In genomic region chr12:76405971-76406370, GRCm38 (mm10) we compare ENCODE assay signal across 8 mouse cellular contexts. TPM values are rescaled to one million over a fixed set of nuclear protein-coding genes. Genes with fewer than 3 reads are reported as not detected.
DNase-seq lines count a peak whose midpoint lies in the region; ATAC-seq and TF ChIP-seq lines count a peak whose summit lies in the region.

No protein-coding gene starts in this region.

- no peaks in the 10 kb centered on the region for H3K9me3 ChIP-seq in kidney, embryonic 15.5 days (replicated peaks)
- no peaks in the 10 kb centered on the region for H3K9me3 ChIP-seq in limb, embryonic 11.5 days (ENCODE audit: control insufficient read depth, low read length)

- no peak for DNase-seq in kidney, adult 8-10 months
- DNase-seq in brain, embryonic 14.5 days (ENCODE audit: low read depth), result peak; percentile 27
- DNase-seq in forelimb bud, embryonic 11.5 days (ENCODE audit: low read depth, low spot score), result peak; percentile 16
- DNase-seq in limb, embryonic 11.5 days (ENCODE audit: low spot score), result peak; percentile 69
- DNase-seq in gastrocnemius, adult 18-20 months (ENCODE audit: low spot score), result no peak

- no peaks in the 10 kb centered on the region for H3K36me3 ChIP-seq in kidney, embryonic 15.5 days
- H3K36me3 ChIP-seq in limb, embryonic 11.5 days (ENCODE audit: control insufficient read depth, insufficient read depth, low read length), result no peaks in the 10 kb centered on the region

- H3K9ac ChIP-seq in kidney, embryonic 15.5 days, result no peak overlapping the region
- no peak overlapping the region for H3K9ac ChIP-seq in limb, embryonic 11.5 days (ENCODE audit: low read length)

- peak overlapping the region; percentile 78 for H3K4me3 ChIP-seq in kidney, embryonic 15.5 days (replicated peaks)
- H3K4me3 ChIP-seq in limb, embryonic 11.5 days (ENCODE audit: low read depth, low read length), result peak overlapping the region; percentile 68
- peak overlapping the region; percentile 83 for H3K4me3 ChIP-seq in olfactory bulb, adult 2 months (ENCODE audit: insufficient read depth, low read depth, low read length)

- 3% methylated on average over 23 of the region's 23 CpGs for WGBS in kidney, embryonic 15.5 days
- 4% methylated on average over 23 of the region's 23 CpGs for WGBS in limb, embryonic 11.5 days
- WGBS in olfactory bulb, adult 2 months, result 14% methylated on average over 23 of the region's 23 CpGs

- TF ChIP-seq POLR2A in brain, embryonic 14.5 days (IDR thresholded peaks at IDR 0.05; ENCODE audit: borderline replicate concordance, extremely low read depth, insufficient read depth, insufficient read length, poor library complexity, severe bottlenecking), result no peak
- TF ChIP-seq POLR2A in olfactory bulb, adult 2 months (IDR thresholded peaks at IDR 0.05; ENCODE audit: insufficient read depth, low read depth, low read length), result no peak

- no peak overlapping the region for H3K27ac ChIP-seq in kidney, embryonic 15.5 days
- no peak overlapping the region for H3K27ac ChIP-seq in limb, embryonic 11.5 days (replicated peaks; ENCODE audit: low read depth, low read length)
- no peak overlapping the region for H3K27ac ChIP-seq in olfactory bulb, adult 2 months (ENCODE audit: insufficient read depth, low read depth, low read length)

- no peak for ATAC-seq in kidney, embryonic 15.5 days (replicated peaks; ENCODE audit: low FRiP score)
- no peak for ATAC-seq in limb, embryonic 11.5 days (ENCODE audit: insufficient number of reproducible peaks, low FRiP score, low TSS enrichment, low read depth)
- ATAC-seq in granulocyte monocyte progenitor cell, adult 5-6 weeks (replicated peaks; ENCODE audit: poor library complexity, severe bottlenecking), result no peak

- H3K4me2 ChIP-seq in kidney, embryonic 15.5 days, result peak overlapping the region; percentile 94
- peak overlapping the region; percentile 60; the same call in 1 of the 2 replicates for H3K4me2 ChIP-seq in limb, embryonic 11.5 days (ENCODE audit: low read depth, severe bottlenecking)

- peaks cover 41% of the 10 kb centered on the region for H3K27me3 ChIP-seq in kidney, embryonic 15.5 days
- H3K27me3 ChIP-seq in limb, embryonic 11.5 days (ENCODE audit: control insufficient read depth, insufficient read depth, low read length), result peaks cover 22% of the 10 kb centered on the region

- no peak for TF ChIP-seq CTCF in brain, embryonic 14.5 days (IDR thresholded peaks at IDR 0.05; ENCODE audit: borderline replicate concordance, extremely low read depth, insufficient read depth, insufficient read length)
- no peak for TF ChIP-seq CTCF in olfactory bulb, adult 2 months (IDR thresholded peaks at IDR 0.05; ENCODE audit: insufficient read depth, low read depth, low read length)

- H3K4me1 ChIP-seq in kidney, embryonic 15.5 days, result peaks cover 26% of the 10 kb centered on the region
- peaks cover 4% of the 10 kb centered on the region; the same call in 1 of the 2 replicates for H3K4me1 ChIP-seq in limb, embryonic 11.5 days (ENCODE audit: control insufficient read depth, insufficient read depth, low read length)
- peaks cover 20% of the 10 kb centered on the region for H3K4me1 ChIP-seq in olfactory bulb, adult 2 months (ENCODE audit: control insufficient read depth, insufficient read depth, low read length)

RNA-seq across cellular contexts. Expression of gene Hspa2, which starts 2.0 kb away (rescaled TPM):
- polyA plus RNA-seq in kidney, embryonic 15.5 days (2015; fragmentation: Nextera tagmentation; extraction: Ambion mirVana), result 9.3 and 10.3 TPM in 2 replicates
- 3.9 and 5.4 TPM in 2 replicates for polyA plus RNA-seq in brain, embryonic 14.5 days (2012; rRNA removed)
- 5.3 and 5.7 TPM in 2 replicates for polyA plus RNA-seq in limb, embryonic 11.5 days (2014; fragmentation: Nextera tagmentation; extraction: Ambion mirVana)
- polyA plus RNA-seq in olfactory bulb, adult 2 months (2012; ENCODE audit: insufficient read depth, insufficient read length, low replicate concordance, missing spikeins), result not detected in 2 replicates
- total RNA-seq in granulocyte monocyte progenitor cell, adult 5-6 weeks (2014; fragmentation: Nextera tagmentation), result 1.9 and 7.3 TPM in 2 replicates
- 18.9 and 19.4 TPM in 2 replicates for total RNA-seq in granulocyte monocyte progenitor cell, adult 5-6 weeks (2017)
- 1 to 10 TPM; 7.1 to 9.7 TPM for total RNA-seq in gastrocnemius, adult 18-20 months (2021)

RNA-seq across cellular contexts. Expression of gene Ppp1r36, which starts 11.4 kb away (rescaled TPM):
- 3.1 and 4.3 TPM in 2 replicates for polyA plus RNA-seq in kidney, embryonic 15.5 days (2015; fragmentation: Nextera tagmentation; extraction: Ambion mirVana)
- polyA plus RNA-seq in brain, embryonic 14.5 days (2012; rRNA removed), result 0.44 and 1.2 TPM in 2 replicates
- polyA plus RNA-seq in limb, embryonic 11.5 days (2014; fragmentation: Nextera tagmentation; extraction: Ambion mirVana), result 3.5 and 3.8 TPM in 2 replicates
- polyA plus RNA-seq in olfactory bulb, adult 2 months (2012; ENCODE audit: insufficient read depth, insufficient read length, low replicate concordance, missing spikeins), result not detected in 2 replicates
- not detected in 2 replicates for total RNA-seq in granulocyte monocyte progenitor cell, adult 5-6 weeks (2014; fragmentation: Nextera tagmentation)
- 0.69 TPM in 1 of 2 replicates, not detected in the other for total RNA-seq in granulocyte monocyte progenitor cell, adult 5-6 weeks (2017)
- under 1 TPM in 1 of 2 experiments, not detected in 1; 0.19 TPM for total RNA-seq in gastrocnemius, adult 18-20 months (2021)

RNA-seq across cellular contexts. Expression of gene Zbtb1, which starts 35.9 kb away (rescaled TPM):
- 10.3 and 10.8 TPM in 2 replicates for polyA plus RNA-seq in kidney, embryonic 15.5 days (2015; fragmentation: Nextera tagmentation; extraction: Ambion mirVana)
- polyA plus RNA-seq in brain, embryonic 14.5 days (2012; rRNA removed), result 3.1 and 3.4 TPM in 2 replicates
- 11.0 and 11.2 TPM in 2 replicates for polyA plus RNA-seq in limb, embryonic 11.5 days (2014; fragmentation: Nextera tagmentation; extraction: Ambion mirVana)
- not detected in 2 replicates for polyA plus RNA-seq in olfactory bulb, adult 2 months (2012; ENCODE audit: insufficient read depth, insufficient read length, low replicate concordance, missing spikeins)
- 12.0 and 15.6 TPM in 2 replicates for total RNA-seq in granulocyte monocyte progenitor cell, adult 5-6 weeks (2014; fragmentation: Nextera tagmentation)
- 12.9 and 15.3 TPM in 2 replicates for total RNA-seq in granulocyte monocyte progenitor cell, adult 5-6 weeks (2017)
- total RNA-seq in gastrocnemius, adult 18-20 months (2021), result 1 to 10 TPM; 3.9 to 4.0 TPM

RNA-seq across cellular contexts. Expression of gene Zbtb25, which starts 36.6 kb away (rescaled TPM):
- polyA plus RNA-seq in kidney, embryonic 15.5 days (2015; fragmentation: Nextera tagmentation; extraction: Ambion mirVana), result 14.9 and 16.3 TPM in 2 replicates
- 22.3 and 24.8 TPM in 2 replicates for polyA plus RNA-seq in brain, embryonic 14.5 days (2012; rRNA removed)
- 19.5 and 20.6 TPM in 2 replicates for polyA plus RNA-seq in limb, embryonic 11.5 days (2014; fragmentation: Nextera tagmentation; extraction: Ambion mirVana)
- polyA plus RNA-seq in olfactory bulb, adult 2 months (2012; ENCODE audit: insufficient read depth, insufficient read length, low replicate concordance, missing spikeins), result not detected in 2 replicates
- total RNA-seq in granulocyte monocyte progenitor cell, adult 5-6 weeks (2014; fragmentation: Nextera tagmentation), result 26.4 and 29.4 TPM in 2 replicates
- total RNA-seq in granulocyte monocyte progenitor cell, adult 5-6 weeks (2017), result 21.4 and 22.4 TPM in 2 replicates
- total RNA-seq in gastrocnemius, adult 18-20 months (2021), result 1 to 10 TPM; 5.8 to 8.5 TPM

Comparison
In these comparisons a context has a peak if more than half of its experiments do, and no peak if none do; other contexts are left out.
1. DNase-seq: peak in brain, embryonic 14.5 days (single experiment), forelimb bud, embryonic 11.5 days (single experiment) and limb, embryonic 11.5 days (single experiment); none in kidney, adult 8-10 months (0 of 2) and gastrocnemius, adult 18-20 months (single experiment).
2. Peak in every context shown above with its lines, with median percentiles within 50 percentile points of each other: H3K4me3 ChIP-seq.